Mouse (Mus musculus): ENCODE measurements at regions not wholly inside any gene's neighbourhood (a gene's known extent, or its start where the extent isn't known, plus 50 kb on each side); places are given as distances from the start of the nearest gene placed in this dataset.
"Not testable (repeated sequence)": the region's sequence is repeated elsewhere in the genome, so short reads cannot be mapped to it uniquely, and the experiment has no call there.

GRCm38 (mm10) chr3:153144217-153144616 is 162.2 kb upstream of the St6galnac5 start:
- peak; percentile 74 for DNase-seq
- intact Hi-C loops (cut with DNase I) = no loop called here

- intact Hi-C loops (cut with DNase I) = no loop called here
These were observed 158.9 kb upstream of the St6galnac5 start for GRCm38 (mm10) chr3:153140985-153141384.

GRCm38 (mm10) chr3:153125335-153125734 is 143.3 kb upstream of the St6galnac5 start:
- no peak for DNase-seq
- intact Hi-C loops (cut with DNase I) = no loop called here

More at GRCm38 (mm10) chr3:153140985-153141384, 158.9 kb upstream of the St6galnac5 start:
- DNase-seq = no peak

GRCm38 (mm10) chr3:153121934-153122333 is 139.9 kb upstream of the St6galnac5 start:
- DNase-seq = no peak
- intact Hi-C loops (cut with DNase I) = no loop called here

- DNase-seq = no peak
- intact Hi-C loops (cut with DNase I) = no loop called here
These were observed 137.1 kb upstream of the St6galnac5 start for GRCm38 (mm10) chr3:153119142-153119541.

GRCm38 (mm10) chr3:153118643-153119042 is 136.6 kb upstream of the St6galnac5 start:
- intact Hi-C loops (cut with DNase I) = no loop called here
- no peak for DNase-seq

- peak; percentile 29 for DNase-seq
- intact Hi-C loops (cut with DNase I) = no loop called here
These were observed 123.5 kb upstream of the St6galnac5 start for GRCm38 (mm10) chr3:153105591-153105990.

- DNase-seq; intact Hi-C loops (cut with DNase I): not testable (repeated sequence)
These were observed 108.5 kb upstream of the St6galnac5 start for GRCm38 (mm10) chr3:153090572-153090971.

GRCm38 (mm10) chr3:153085096-153085788 is 103.2 kb upstream of the St6galnac5 start:
- intact Hi-C loops (cut with DNase I) = no loop called here
- DNase-seq = peak; percentile 83

GRCm38 (mm10) chr3:153084226-153085095 is 102.4 kb upstream of the St6galnac5 start:
- intact Hi-C loops (cut with DNase I) = no loop called here
- DNase-seq = peak; percentile 95

GRCm38 (mm10) chr3:153080371-153080770 is 98.3 kb upstream of the St6galnac5 start:
- DNase-seq = no peak
- intact Hi-C loops (cut with DNase I) = no loop called here

GRCm38 (mm10) chr3:153077846-153078703 is 96.0 kb upstream of the St6galnac5 start:
- intact Hi-C loops (cut with DNase I) = no loop called here
- peak; percentile 66 for DNase-seq

- intact Hi-C loops (cut with DNase I) = no loop called here
- DNase-seq = no peak
These were observed 90.3 kb upstream of the St6galnac5 start for GRCm38 (mm10) chr3:153072200-153072919.

- no peak for DNase-seq
- intact Hi-C loops (cut with DNase I) = no loop called here
These were observed 89.5 kb upstream of the St6galnac5 start for GRCm38 (mm10) chr3:153071549-153071948.

- intact Hi-C loops (cut with DNase I) = no loop called here
- no peak for DNase-seq
These were observed 89.1 kb upstream of the St6galnac5 start for GRCm38 (mm10) chr3:153071123-153071522.

GRCm38 (mm10) chr3:153065890-153066289 is 83.8 kb upstream of the St6galnac5 start:
- intact Hi-C loops (cut with DNase I) = no loop called here
- DNase-seq = no peak

- DNase-seq = no peak
- intact Hi-C loops (cut with DNase I) = no loop called here
These were observed 71.1 kb upstream of the St6galnac5 start for GRCm38 (mm10) chr3:153053163-153053562.

GRCm38 (mm10) chr3:153051566-153051965 is 69.5 kb upstream of the St6galnac5 start:
- intact Hi-C loops (cut with DNase I) = no loop called here
- no peak for DNase-seq

- intact Hi-C loops (cut with DNase I) = no loop called here
- no peak for DNase-seq
These were observed 63.3 kb upstream of the St6galnac5 start for GRCm38 (mm10) chr3:153045328-153045727.

- DNase-seq = no peak
- intact Hi-C loops (cut with DNase I) = no loop called here
These were observed 51.9 kb upstream of the St6galnac5 start for GRCm38 (mm10) chr3:153033980-153034379.
